Mouse (Mus musculus) spleen, postnatal 4 days (tissue): ENCODE results near the gene Icmt.
A peak's percentile ranks its signal among the peaks of the same experiment; 100 is the strongest.

Experiments
- DNase-seq, 2 experiments: peaks; one replicate each; pipeline ENCODE4 v3.0.0; 2022; ENCODE audit warnings: low spot score in 2 of 2

Gene Icmt

DNA sequence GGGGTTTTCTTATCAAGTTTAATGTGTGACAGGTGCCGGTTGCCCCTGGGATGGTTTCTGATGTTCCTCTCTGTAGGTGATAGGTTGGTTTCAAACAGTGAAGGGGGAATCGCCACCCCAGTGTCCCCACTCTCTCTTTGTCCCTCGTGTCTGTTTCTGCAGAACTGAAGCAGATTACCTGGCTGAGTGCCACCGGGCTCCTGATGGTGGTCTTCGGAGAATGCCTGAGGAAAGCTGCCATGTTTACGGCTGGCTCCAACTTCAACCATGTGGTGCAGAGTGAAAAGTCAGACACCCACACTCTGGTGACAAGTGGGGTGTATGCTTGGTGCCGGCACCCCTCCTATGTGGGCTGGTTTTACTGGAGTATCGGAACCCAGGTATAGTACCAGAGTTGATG is 3.3 kb downstream of the Icmt start:
- no peak for DNase-seq

DNA sequence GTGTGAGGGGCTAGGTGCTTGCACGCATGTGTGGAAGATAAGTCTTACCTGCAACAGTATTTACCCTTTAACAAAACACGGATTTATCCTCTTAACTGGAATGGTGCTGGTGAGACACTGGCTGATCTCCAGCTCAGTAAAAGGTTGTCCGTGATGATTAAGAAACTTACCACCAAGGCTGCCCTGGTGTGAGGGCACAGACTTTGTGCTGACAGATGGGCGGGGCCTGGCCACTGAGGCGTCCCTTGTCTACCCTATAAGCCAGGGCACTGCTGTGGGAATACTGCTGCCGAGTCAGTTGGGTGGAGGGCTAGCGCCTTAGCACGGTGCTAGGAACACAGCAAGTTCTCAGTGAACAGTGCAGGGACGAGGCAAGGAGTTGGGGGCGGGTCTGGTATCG is 5.0 kb downstream of the Icmt start:
- no peak for DNase-seq

DNA sequence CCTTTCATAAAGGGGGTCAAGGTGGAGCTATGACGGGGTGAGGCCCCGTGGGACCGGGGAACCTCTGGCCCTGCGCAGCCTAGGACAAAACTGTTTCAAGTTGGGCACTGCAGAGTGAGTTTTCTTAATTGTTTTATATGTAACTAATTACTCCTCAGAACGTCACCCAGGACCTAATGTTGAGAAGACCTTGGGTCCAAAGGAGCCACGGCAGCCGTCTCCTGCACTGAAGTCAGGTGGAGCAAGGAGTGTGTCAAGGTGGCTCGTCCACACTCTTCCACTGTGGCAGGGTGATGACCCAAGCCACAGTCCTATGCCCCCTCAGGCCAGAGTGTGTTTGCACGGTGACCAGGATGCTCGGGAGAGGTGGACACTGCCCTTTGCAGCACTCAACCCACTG is 6.1 kb downstream of the Icmt start:
- no peak for DNase-seq

DNA sequence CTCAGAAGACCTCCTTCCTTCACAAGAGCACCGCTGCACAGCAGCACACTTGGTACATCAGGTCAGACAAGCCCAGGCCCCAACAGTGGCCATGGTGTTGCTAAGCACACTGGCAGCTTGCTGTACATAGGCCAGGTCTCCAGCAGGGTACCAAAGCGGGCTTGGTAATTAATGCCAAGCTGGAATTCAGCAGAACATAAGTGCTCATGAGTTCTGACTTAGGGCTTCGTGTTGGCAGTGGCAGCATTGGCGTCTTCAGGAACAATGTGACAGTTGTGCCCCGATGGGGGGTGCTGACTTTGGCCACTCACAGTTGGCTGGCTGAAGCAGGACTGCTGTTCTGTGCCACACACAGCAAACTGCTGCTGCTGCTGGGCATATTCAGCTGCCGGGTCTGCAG is 7.7 kb downstream of the Icmt start:
- no peak for DNase-seq

DNA sequence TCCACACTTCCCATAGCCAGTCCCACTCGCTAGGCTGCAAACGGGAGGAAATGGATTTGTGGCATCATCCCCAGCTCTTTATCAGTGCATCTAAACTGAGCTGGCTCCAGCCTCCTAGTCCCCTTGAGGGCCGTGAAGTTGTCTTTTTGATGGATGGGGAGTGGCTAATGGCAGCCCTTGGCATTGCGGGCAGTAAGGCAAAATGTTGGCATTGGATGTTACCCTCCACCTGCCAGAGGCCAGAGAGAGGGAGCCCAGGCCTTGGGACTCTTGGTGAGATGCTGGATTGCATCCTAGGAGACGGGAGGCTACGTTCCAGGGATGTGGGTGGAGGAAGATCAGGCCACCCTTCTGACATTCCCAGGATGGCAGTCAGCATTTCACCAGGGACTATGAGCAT is 9.0 kb downstream of the Icmt start:
- DNase-seq, result no peak

DNA sequence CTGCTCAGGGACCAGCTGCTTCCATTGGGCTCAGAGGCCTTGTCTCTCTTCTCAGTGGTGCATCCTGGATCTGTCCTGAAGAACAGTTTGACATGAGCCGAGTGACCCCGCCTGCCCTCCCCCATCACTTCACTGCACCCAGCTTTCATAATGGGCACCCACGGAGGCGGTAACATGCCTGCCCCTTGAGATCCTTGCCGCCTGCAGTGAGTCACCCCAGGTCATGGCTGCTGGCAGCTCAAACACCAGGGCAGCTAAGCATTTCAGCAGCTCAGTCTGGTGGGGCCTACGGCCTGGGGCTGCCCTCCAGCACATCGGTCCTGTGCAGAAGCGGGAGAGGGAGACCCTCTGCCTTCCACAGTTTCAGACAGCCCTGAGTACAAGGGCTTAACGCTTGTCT is 10.5 kb downstream of the Icmt start:
- DNase-seq, result no peak

DNA sequence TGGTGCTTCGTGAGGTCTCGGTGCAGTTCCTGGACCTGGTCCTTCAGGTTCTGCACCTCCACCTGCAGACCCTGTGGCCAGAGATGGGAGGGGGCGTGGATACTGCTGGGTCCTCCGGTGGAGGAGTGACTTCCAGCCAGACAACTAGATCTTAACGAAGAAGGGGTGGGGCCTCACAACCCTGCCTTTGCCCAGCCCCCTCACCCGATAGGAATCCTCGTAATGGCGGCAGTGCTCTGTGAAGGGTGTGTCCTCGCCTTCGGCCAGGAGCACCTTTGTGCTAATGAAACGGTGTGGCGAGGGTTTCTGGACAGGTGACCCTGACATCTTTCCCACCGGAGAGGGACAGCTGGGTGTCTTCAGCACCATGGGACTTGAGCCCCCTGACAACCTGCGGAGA is 15.2 kb downstream of the Icmt start:
- no peak for DNase-seq

DNA sequence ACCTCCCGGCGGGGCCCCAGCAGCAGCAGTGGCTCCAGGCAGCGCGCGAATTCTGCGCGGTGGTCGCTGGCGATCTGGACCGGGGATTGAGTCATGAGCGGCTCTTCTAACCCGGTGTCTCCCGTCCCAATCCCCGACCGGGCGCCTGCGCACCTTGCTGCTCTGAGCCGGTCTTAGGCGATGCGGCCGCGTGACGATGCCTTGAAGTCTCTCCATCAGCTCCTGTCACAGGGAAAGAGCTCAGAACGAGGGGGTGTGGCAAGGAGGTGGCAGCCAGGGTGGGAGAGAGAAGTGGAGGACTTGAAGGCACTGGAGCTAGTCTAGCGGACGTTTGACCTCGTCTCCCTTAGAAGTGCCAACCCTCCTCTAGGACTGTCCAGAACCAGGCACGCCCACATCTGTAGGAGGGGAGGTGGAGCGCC is 16.2 kb downstream of the Icmt start:
- DNase-seq, result no peak

DNA sequence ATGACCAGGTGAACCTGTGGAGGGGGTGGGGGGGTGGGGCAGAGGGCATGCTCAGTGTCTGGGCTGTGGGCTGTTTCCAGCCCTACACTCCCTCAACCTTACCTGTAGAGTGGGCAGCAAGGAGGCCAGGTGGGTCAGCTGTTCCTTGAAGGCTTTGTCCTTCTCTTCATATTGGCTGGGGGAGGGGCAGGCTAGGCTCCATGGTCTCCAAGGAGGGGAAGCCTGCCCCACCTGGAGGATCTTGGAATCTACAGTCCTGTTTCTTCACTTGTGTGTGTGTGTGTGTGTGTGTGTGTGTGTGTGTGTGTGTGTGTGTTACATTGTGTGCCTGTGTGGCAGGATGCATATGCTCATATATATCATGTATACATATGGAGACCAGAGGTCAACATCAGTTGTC is 16.9 kb downstream of the Icmt start:
- DNase-seq, result no peak

DNA sequence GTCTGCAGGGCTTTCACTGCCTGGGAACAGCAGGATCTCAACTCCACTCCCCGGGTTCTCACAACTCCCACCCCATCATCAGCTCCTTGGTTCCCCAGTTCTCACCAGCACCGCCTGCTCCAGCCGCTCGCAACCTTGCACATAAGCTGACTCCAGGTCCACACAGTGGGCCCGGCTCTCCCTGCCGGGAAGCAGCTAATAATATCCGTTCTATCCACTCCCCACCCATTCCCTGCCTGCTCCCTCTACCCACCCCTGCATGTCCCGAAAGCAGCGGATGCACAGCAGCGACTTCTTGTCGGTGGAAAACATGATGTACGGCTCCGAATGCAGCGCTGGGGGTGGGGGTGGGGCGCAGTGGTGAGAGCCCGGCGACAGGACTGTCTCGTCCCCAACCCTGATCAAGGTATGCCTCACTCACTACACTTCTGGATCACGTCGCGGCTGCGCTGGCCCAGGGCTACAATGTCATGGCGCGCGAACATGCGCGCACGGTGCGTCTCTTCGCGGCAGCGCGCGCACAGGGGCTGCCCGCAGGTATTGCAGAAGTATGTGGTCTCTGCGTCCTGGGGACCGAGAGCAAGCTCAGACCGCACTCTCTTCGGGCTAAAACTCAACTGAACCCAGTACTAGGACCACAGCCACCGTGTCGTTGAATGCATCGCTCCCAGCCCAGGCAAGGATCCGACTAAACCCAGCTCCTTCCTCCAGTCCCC is 18.6 kb downstream of the Icmt start:
- no peak for DNase-seq

DNA sequence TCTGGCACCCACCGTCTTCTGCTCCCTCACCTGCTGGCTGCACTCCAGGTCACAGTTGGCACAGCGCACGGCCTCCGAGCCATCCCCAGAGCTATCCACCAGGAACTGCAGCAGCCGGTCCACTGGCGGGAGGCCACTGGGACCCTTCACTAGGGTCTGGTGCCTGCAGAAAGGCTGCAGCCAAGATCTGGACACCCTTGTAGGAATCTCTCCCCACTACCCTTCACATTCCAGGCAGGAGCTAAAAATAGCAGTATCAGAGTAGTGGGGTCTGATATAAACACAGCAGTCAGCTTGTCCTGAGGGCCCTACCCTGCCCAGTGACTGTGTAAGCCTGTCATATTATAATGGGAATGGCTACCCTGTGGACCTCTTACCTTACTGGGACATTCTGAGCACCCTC is 20.6 kb downstream of the Icmt start:
- no peak for DNase-seq

DNA sequence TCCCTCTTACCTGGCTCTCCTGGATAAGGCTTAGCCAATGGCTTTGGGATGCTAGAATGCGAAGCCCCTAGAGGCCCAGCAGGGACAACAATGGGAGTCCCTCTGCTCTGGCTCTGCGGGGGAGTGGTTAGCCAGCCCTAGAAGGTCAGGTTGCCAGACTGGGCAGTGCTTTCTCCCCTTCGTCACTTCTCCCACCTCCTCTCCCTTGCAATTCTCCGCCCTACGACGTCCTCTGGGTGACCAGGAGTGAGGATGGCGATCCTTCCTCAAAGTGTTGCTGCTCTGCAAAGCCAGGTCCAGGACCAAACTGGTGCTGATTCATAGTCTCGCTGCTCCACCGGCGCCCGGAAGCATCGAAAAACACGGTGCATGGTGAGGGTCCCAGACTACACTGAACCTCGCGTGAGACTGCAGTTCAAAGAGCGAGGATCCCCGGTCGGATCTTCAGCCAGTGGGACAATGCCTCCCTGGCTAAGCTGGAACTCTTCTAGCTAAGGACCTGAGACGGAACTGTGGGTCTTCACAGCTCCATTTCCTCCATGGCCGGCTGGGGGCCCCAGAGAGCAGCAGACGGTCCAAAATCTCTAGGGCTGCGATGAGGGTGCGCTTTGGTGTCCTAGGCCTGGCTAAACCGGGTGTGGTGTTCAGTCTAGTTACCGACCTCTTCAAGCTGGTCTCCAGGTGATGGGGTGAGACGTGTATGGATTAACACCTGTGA is 21.6 kb downstream of the Icmt start, which contains the start of gene Rnf207:
Rnf207 (minus strand) TSS at position 477 of the 718 bp plus-strand sequence.
- DNase-seq, result peak; percentile 39 to 78

DNA sequence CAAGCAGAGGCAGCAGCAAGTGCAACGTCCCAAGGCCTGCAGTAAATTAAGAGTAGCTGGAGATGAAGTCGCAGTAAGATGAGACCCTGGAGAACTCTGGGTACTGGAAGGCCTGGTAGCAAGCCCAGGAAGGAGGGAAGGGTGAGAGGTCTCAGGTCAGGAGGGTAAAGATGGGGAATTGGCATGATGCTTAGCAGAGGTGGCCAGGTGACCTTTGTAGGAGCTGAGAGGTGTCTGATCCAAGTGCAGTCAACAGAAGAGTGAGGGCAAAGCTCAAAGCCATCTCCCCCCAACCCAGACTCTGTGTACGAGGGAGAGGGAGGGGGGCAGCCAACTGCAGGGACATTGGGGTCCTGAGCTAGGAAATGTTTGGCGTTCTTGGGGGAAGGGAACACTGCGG is 24.4 kb downstream of the Icmt start:
- no peak for DNase-seq

DNA sequence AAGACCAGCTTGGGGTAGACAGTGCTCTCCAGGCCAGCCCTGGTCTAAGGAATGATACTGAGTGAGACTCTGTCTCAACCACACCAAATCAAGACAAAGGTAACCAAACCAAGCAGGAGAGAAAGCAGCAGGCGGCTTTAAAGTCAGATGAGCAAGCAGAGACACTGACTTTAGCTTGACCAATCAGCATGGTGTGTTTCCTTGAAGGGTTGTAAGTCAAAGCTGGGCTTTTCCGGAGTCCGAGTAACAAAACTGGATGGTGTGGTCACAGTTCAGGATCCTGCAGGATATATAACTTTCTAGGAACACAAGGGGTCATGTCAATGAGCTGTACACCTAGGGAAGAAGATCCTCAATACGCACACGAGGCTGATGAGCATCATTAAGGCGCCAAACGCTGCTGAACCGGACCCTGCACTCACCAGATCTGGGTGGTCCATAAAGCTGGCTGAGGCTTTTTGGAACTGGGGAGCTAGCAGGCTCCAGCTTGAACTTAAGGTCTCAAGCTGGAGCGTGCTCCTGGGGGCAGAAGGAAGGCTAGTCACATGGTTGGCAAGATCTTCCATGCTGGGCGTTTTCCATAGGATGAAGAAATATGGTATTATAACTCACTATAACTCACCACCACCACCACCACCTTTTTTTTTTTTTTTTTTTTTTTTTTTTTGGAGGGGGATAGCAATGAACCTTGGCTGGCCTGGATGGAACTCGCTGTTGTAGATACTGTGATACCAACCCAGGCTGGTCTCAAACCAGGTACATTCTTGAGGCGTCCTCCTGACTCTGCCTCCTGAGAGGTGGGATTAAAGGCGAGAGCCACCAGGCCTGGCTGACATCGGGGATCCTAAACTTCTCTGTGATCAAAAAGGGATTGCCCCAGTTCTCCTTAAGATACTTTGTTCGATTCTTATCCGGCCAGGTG is 27.9 kb downstream of the Icmt start:
- no peak for DNase-seq

DNA sequence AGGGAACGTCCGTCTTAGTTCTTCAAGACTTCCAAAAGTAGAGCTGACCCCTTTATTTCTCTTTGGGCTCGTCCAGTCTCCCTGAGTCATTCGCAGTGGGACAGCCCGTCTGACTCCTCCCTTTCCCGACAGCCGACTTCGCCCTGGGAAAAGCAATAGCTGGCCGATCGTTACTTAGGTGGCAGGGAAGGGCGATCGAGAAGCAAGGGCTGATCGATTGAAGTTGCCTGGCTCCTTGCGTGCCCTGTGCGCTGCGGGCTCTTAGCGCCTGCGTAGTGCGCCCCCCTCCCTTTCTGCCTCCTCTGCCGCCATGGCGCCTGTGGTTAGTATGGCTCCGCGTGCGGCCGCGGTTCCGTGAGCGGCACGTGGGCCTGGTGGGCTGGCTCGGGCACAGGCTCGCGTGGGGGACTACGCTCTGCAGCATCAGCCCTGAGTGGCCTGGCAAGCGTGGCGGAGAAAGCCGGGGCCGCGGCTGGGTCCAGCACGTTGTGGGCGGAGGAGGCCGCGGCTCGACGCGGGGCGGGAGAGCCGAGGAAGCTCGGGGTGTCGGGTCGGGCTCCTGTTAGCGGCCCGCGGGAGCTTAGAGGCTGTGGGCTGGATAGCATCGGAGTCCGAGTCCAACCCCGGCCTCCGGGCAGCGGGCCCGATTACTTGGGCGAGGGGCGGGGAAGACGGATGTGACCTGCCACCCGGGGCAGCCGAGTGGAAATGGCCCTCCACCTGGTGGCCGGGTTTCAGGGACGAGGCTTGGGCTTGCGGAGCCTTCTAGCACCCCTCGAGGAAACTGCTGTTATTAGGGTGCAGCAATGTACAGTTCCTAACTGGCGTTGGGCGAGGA is 28.8 kb downstream of the Icmt start, which contains the start of gene Rpl22:
Rpl22 (plus strand) TSS at position 169 of the 838 bp plus-strand sequence.
- DNase-seq, result peak; percentile 88 to 91

DNA sequence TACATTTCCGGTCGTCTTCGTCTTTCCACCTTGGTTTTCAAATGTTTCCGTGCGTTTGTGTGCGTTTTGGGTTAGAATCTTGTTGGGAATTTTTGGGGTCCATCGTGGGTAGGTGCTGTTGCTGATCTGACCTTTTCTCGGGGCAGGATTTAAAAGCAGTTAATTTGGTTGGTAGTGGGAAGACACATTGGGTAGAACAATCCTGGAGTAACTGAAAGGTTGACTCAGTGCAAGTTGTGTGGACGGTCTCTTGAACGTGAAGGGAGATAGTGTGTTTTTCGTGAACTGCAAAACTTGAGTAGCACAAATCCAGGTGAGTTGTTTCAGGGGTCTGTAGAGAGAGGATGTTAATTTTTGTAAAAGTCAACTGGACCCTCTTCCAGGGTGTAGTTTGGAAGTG is 29.5 kb downstream of the Icmt start:
- no peak for DNase-seq

DNA sequence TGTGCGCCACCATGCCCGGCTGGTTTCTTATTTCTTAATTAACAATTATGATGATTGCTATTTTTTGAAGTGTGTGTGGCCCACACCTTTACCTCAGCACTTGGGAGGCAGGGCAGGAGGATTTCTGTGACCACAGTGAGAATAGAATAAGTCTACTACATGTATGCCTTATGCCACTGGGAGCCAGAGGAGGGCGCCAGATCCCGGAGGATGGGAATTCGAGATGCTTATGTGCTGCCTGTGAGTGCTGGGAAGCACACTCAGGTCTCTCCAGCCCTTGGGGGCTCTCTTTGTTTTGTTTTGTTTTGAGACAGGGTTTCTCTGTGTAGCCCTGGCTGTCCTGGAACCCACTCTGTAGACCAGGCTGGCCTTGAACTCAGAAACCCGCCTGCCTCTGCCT is 31.7 kb downstream of the Icmt start:
- peak; percentile 56 to 80 for DNase-seq

DNA sequence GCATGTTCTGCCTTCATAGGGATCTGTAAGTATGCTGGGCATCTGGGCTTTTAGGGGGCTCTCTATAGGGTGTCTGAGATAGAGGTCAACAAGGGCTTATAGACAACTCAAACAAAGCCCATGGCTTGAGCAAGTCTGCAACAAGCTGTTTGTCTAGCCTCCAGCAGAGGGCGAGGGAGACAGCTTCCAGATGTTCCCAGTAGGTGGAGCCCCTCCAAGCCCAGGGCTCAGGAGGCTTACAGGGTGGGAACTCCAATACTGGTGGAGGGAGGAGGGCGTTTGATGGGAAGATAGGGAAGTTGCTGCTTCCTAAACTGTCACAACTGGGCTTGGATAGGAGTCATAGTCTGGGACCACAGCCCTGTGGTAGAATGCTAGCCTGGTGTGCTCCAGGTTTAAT is 35.9 kb downstream of the Icmt start:
- peak; percentile 54 to 79 for DNase-seq

DNA sequence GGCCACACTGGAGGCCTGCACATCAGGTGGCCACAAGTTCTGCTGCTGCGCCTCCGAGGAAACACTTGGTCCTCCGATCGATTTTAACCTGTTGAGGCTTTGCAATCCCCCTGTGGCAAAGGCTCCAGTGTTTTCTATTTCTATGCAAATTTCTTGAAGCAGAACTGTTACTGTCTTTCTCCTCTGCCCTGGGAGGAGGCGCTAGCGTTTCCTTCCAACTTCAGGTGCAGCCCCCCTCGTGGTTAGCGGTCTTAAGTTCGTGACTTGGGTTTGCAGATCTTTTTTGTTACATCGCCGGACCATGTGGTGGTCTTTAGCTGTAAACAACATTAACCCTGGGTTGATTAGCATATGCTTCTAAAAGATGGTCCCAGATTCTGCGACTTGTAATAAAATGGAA is 36.6 kb downstream of the Icmt start:
- DNase-seq, result no peak

DNA sequence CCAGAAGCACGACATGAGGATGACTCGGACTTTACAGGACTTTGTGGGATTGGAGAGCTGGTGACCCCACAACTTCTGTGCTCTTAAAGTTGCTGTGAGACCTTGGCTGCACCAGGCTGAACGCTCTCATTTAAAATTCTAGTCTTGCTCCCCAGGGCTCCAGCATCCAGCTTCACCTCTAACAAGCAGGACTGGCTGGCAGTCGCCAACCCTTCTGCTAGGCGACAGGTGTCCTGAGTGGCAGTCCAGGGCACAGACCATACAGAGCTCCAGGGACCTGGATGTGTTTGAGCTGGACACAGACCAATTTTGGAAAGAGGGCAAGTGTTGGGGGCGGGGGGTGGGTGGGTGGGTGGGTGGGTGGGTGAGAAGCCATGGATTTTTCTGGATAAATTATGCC is 40.7 kb downstream of the Icmt start:
- DNase-seq, result no peak
